Mouse (Mus musculus) liver, embryonic 14.5 days (tissue): ENCODE data around the gene Gm8113. TPM values are rescaled to one million over a fixed set of nuclear protein-coding genes. Genes with fewer than 3 reads are reported as not detected.
"Not testable (repeated sequence)": the region's sequence is repeated elsewhere in the genome, so short reads cannot be mapped to it uniquely, and the experiment has no call there.

Experiments
- ATAC-seq: fragments of 200-750 bp; cut with Nextera tagmentation; 2 replicates; pipeline ENCODE4 v1.8.0; 2017; ENCODE audit warnings: moderate number of reproducible peaks, mild to moderate bottlenecking, moderate library complexity; ENCODE audit not compliant: insufficient read depth
- DNase-seq, 3 experiments: peaks; one replicate each; pipeline ENCODE4 v3.0.0-alpha.2; 2012 to 2013; ENCODE audit warnings: low read depth in 3 of 3, low spot score in 3 of 3
- H3K27ac ChIP-seq: fragments of 300-500 bp; sonication (generic); 2 replicates; pipeline ENCODE4 v1.5.1; 2014; ENCODE audit warnings: moderate library complexity, mild to moderate bottlenecking, control low read depth, inconsistent platforms
- H3K27me3 ChIP-seq: fragments of 300-500 bp; sonication (generic); 2 replicates; pipeline ENCODE4 v1.6.1; 2014; ENCODE audit warnings: mild to moderate bottlenecking, low read length, moderate library complexity; ENCODE audit not compliant: control insufficient read depth, insufficient read depth
- H3K36me3 ChIP-seq: fragments of 300-500 bp; sonication (generic); replicated peaks from 2 replicates; pipeline ENCODE4 v1.6.1; 2014; ENCODE audit warnings: low read depth; ENCODE audit not compliant: control insufficient read depth, insufficient read depth
- H3K4me1 ChIP-seq, 2 experiments: fragments of 200-500 bp in 1 of 2; fragments of 300-500 bp in 1 of 2; sonication (generic) in 1 of 2; replicated peaks; 2 replicates each; pipeline ENCODE4 v1.6.1; 2012 to 2014; ENCODE audit warnings: antibody characterized with exemption in 1 of 2, inconsistent platforms in 1 of 2, low read length in 1 of 2; ENCODE audit not compliant: control insufficient read depth in 2 of 2, insufficient read depth in 2 of 2
- H3K4me2 ChIP-seq: fragments of 300-500 bp; sonication (generic); 2 replicates; pipeline ENCODE4 v1.6.1; 2014; ENCODE audit warnings: low read depth, mild to moderate bottlenecking, control low read depth, moderate library complexity
- H3K4me3 ChIP-seq, 2 experiments: fragments of 200-500 bp in 1 of 2; fragments of 300-500 bp in 1 of 2; sonication (generic) in 1 of 2; 2 replicates each; pipeline ENCODE4 v1.5.1; 2012 to 2014; ENCODE audit warnings: low read depth in 2 of 2, low read length in 2 of 2, mild to moderate bottlenecking in 2 of 2, control low read depth in 1 of 2, inconsistent platforms in 1 of 2, moderate library complexity in 1 of 2; ENCODE audit not compliant: insufficient read depth in 1 of 2
- H3K9ac ChIP-seq: fragments of 300-500 bp; sonication (generic); replicated peaks from 2 replicates; pipeline ENCODE4 v1.6.1; 2014; ENCODE audit warnings: mild to moderate bottlenecking, control low read depth, moderate library complexity
- H3K9me3 ChIP-seq: fragments of 300-500 bp; sonication (generic); 2 replicates; pipeline ENCODE4 v1.6.1; 2016; ENCODE audit warnings: low read length, mixed read lengths; ENCODE audit not compliant: control insufficient read depth
- CTCF ChIP-seq: IDR thresholded peaks from 2 replicates; pipeline ENCODE4 v1.5.1; 2016; ENCODE audit warnings: antibody characterized with exemption, low read depth, control low read depth
- EP300 ChIP-seq: IDR thresholded peaks from 2 replicates; pipeline ENCODE4 v1.6.1; 2016; ENCODE audit warnings: antibody characterized with exemption, low read depth
- WGBS: fragments of 180-500 bp; shearing (Covaris S2); extraction: QIAGEN DNeasy Blood & Tissue Kit; methylation state at CpG from one replicate; pipeline ENCODE4 v1.1.7; 2014; ENCODE audit not compliant: insufficient replicate concordance; 5-methylcytosine and 5-hydroxymethylcytosine counted together
- polyA plus RNA-seq, 2 experiments: library from polyadenylated mRNA; depleted of rRNA in 1 of 2; stranded (reverse) in 1 of 2; unstranded in 1 of 2; fragments of >200 nt; fragmentation: Nextera tagmentation in 1 of 2; extraction: Ambion mirVana in 1 of 2; gene quantifications; 2 replicates each; pipeline versions ENCODE4 v1.2.1 to v1.2.3; 2012 to 2014

Gene Gm8113
- polyA plus RNA-seq (2012; rRNA removed) (7.5 and 11.1 TPM in 2 replicates), polyA plus RNA-seq (2014; fragmentation: Nextera tagmentation; extraction: Ambion mirVana) (7.4 and 8.6 TPM in 2 replicates)

GRCm38 (mm10) chr14:43924688-43925403, at the start of gene Gm8113:
Gm8113 (plus strand) TSS chr14:43925390.
- peak; percentile 94 for TF ChIP-seq CTCF
- Histone ChIP-seq H3K9ac (peak within 1 kb of the TSS; percentile 82), H3K4me2 (peak within 1 kb of the TSS; percentile 67), H3K27ac (peak within 1 kb of the TSS; percentile 71), H3K4me3 (peak within 1 kb of the TSS; percentile 66 to 98)
- peak; percentile 48 to 60 (median 53) for DNase-seq
- ATAC-seq = peak; percentile 94
- not testable (repeated sequence) for H3K36me3 ChIP-seq, H3K27me3 ChIP-seq, H3K9me3 ChIP-seq, H3K4me1 ChIP-seq
- WGBS = 9% methylated on average over 10 of the region's 10 CpGs

GRCm38 (mm10) chr14:43875417-43875816, 49.8 kb upstream of the Gm8113 start, which contains the start of gene Ear1:
Ear1 (minus strand) TSS chr14:43875517.
- DNase-seq, H3K4me1 ChIP-seq, H3K4me2 ChIP-seq, H3K9ac ChIP-seq, H3K27me3 ChIP-seq, ATAC-seq, H3K9me3 ChIP-seq, H3K4me3 ChIP-seq, H3K36me3 ChIP-seq, H3K27ac ChIP-seq: not testable (repeated sequence)
- WGBS = 73% methylated on average over 3 of the region's 3 CpGs

GRCm38 (mm10) chr14:43877789-43878188, 47.4 kb upstream of the Gm8113 start:
- H3K9me3 ChIP-seq, DNase-seq, H3K27me3 ChIP-seq, H3K4me1 ChIP-seq, H3K36me3 ChIP-seq, H3K9ac ChIP-seq, H3K4me2 ChIP-seq, H3K4me3 ChIP-seq, H3K27ac ChIP-seq: not testable (repeated sequence)
- 25% methylated on average over 1 of the region's 2 CpGs for WGBS
- peak; percentile 65 for ATAC-seq

- DNase-seq, H3K4me2 ChIP-seq, H3K27me3 ChIP-seq, H3K4me3 ChIP-seq, H3K9me3 ChIP-seq, H3K36me3 ChIP-seq, H3K9ac ChIP-seq, H3K27ac ChIP-seq, H3K4me1 ChIP-seq: not testable (repeated sequence)
- 38% methylated on average over 5 of the region's 5 CpGs for WGBS
- peak; percentile 81 for TF ChIP-seq EP300
- ATAC-seq = peak; percentile 75
Observed at GRCm38 (mm10) chr14:43879966-43880545, 45.1 kb upstream of the Gm8113 start.

- WGBS = 21% methylated on average over 1 of the region's 1 CpGs
- not testable (repeated sequence) for H3K9me3 ChIP-seq, H3K27me3 ChIP-seq, H3K4me3 ChIP-seq, ATAC-seq, H3K36me3 ChIP-seq, H3K4me1 ChIP-seq, H3K9ac ChIP-seq, H3K4me2 ChIP-seq, DNase-seq, H3K27ac ChIP-seq
Observed at GRCm38 (mm10) chr14:43886235-43886634, 39.0 kb upstream of the Gm8113 start.

GRCm38 (mm10) chr14:43891288-43891687, 33.9 kb upstream of the Gm8113 start:
- H3K9ac ChIP-seq, H3K4me1 ChIP-seq, H3K36me3 ChIP-seq, H3K9me3 ChIP-seq, DNase-seq, H3K4me2 ChIP-seq, ATAC-seq, H3K4me3 ChIP-seq, H3K27me3 ChIP-seq, H3K27ac ChIP-seq: not testable (repeated sequence)
- WGBS = no CpG with 5 or more reads among the region's 1 CpGs

GRCm38 (mm10) chr14:43895357-43895756, 29.8 kb upstream of the Gm8113 start:
- H3K27me3 ChIP-seq, ATAC-seq, H3K27ac ChIP-seq, H3K4me2 ChIP-seq, H3K9ac ChIP-seq, H3K9me3 ChIP-seq, H3K36me3 ChIP-seq, DNase-seq, H3K4me3 ChIP-seq, H3K4me1 ChIP-seq: not testable (repeated sequence)
- 29% methylated on average over 1 of the region's 2 CpGs for WGBS

GRCm38 (mm10) chr14:43898577-43898976, 26.6 kb upstream of the Gm8113 start:
- not testable (repeated sequence) for H3K9me3 ChIP-seq, H3K4me3 ChIP-seq, H3K36me3 ChIP-seq, H3K4me2 ChIP-seq, H3K27me3 ChIP-seq, DNase-seq, H3K4me1 ChIP-seq, ATAC-seq, H3K9ac ChIP-seq, H3K27ac ChIP-seq
- 67% methylated on average over 3 of the region's 3 CpGs for WGBS
